Mouse (Mus musculus): Measurements from ENCODE around the gene Sh3bp4.

Sh3bp4 gene

GRCm38 (mm10) chr1:89184839-89185238 lies 114.6 kb downstream of the Sh3bp4 start:
- DNase-seq (ENCODE audit: low spot score): no peak

GRCm38 (mm10) chr1:89187441-89187840 lies 117.2 kb downstream of the Sh3bp4 start:
- DNase-seq (ENCODE audit: low spot score): no peak

- DNase-seq (ENCODE audit: low spot score): no peak
Measured at GRCm38 (mm10) chr1:89188091-89188490, 117.9 kb downstream of the Sh3bp4 start.

GRCm38 (mm10) chr1:89189204-89189603 lies 119.0 kb downstream of the Sh3bp4 start:
- DNase-seq (ENCODE audit: low spot score): no peak

- peak; percentile 39 for DNase-seq (ENCODE audit: low spot score)
Measured at GRCm38 (mm10) chr1:89190621-89191020, 120.4 kb downstream of the Sh3bp4 start.

- DNase-seq (ENCODE audit: low spot score): peak; percentile 89
Measured at GRCm38 (mm10) chr1:89191127-89191740, 121.0 kb downstream of the Sh3bp4 start.

- DNase-seq (ENCODE audit: low spot score): peak; percentile 40
Measured at GRCm38 (mm10) chr1:89192536-89193220, 122.5 kb downstream of the Sh3bp4 start.

GRCm38 (mm10) chr1:89193576-89193975 lies 123.4 kb downstream of the Sh3bp4 start:
- no peak for DNase-seq (ENCODE audit: low spot score)

GRCm38 (mm10) chr1:89195827-89196712 lies 125.9 kb downstream of the Sh3bp4 start:
- DNase-seq (ENCODE audit: low spot score): peak; percentile 83

Measured in lung, postnatal 25 days (tissue).